Mouse (Mus musculus): Measurements from ENCODE around the gene Tmub1. TPM values are rescaled to one million over a fixed set of nuclear protein-coding genes. Genes with fewer than 3 reads are reported as not detected.

Gene Tmub1
- polyA plus RNA-seq, 1 experiment = 2.8 TPM

- TF ChIP-seq TAL1 (IDR thresholded peaks at IDR 0.05; ENCODE audit: low read length) (no peak), GATA1 (IDR thresholded peaks at IDR 0.05; ENCODE audit: low read length) (no peak)
- no peaks in the 10 kb centered on the region for H3K27me3 ChIP-seq (ENCODE audit: control insufficient read depth)
- H3K36me3 ChIP-seq (ENCODE audit: control insufficient read depth) = peaks cover 38% of the 10 kb centered on the region
- no peak overlapping the region for H3K4me3 ChIP-seq (replicated peaks)
- no peaks in the 10 kb centered on the region for H3K9me3 ChIP-seq (ENCODE audit: control insufficient read depth, low read length)
- peaks cover 2% of the 10 kb centered on the region; the same call in 1 of the 2 replicates for H3K4me1 ChIP-seq (ENCODE audit: control insufficient read depth)
Observed at GRCm38 (mm10) chr5:24466762-24467161, 19.1 kb upstream of the Tmub1 start.

DNA sequence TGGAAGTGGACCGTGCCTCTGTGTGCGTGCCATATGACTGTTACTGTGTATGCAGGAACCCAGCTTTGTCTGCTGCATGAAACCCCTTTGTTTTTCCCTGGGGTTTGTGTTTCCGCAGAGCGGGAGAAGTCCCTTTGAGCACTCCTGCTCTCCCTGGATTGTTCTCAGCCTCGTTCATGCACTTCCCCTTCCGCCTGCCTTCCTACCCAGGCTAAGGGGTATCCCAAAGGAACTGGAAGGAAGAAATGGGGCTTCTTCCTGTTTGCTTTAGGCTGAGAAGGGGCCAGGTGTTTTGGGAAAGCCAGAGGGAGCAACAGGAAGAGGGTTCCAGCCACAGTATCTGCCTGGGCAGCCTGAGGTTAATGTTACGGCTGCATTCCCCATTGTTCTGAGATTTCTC lies 8.0 kb upstream of the Tmub1 start:
- TF ChIP-seq GATA1 (IDR thresholded peaks at IDR 0.05; ENCODE audit: low read length) (no peak), TAL1 (IDR thresholded peaks at IDR 0.05; ENCODE audit: low read length) (no peak)
- Histone ChIP-seq H3K9me3 (ENCODE audit: control insufficient read depth, low read length) (no peaks in the 10 kb centered on the region), H3K4me1 (ENCODE audit: control insufficient read depth) (peaks cover 55% of the 10 kb centered on the region), H3K27me3 (ENCODE audit: control insufficient read depth) (no peaks in the 10 kb centered on the region), H3K36me3 (ENCODE audit: control insufficient read depth) (peaks cover 62% of the 10 kb centered on the region), H3K4me3 (replicated peaks) (no peak overlapping the region)

DNA sequence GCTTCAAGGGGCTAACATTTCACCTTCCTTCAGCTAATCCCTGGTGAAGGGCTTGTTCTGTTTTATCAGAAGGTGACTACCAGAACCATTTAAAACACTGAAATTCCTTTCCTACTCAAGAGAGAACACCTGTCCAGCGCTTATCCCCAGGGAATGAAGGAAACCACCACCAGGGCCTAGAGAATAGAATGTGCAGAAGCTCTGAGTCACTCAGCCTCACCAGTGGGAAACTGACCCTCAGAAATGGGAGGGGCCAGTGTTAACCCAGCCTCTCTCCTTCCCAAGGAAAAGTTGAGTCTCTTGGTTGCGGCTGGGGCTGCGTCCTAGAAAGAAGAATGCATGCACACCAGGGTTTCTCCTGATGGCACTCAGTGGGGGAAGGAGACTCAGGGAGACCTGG lies 7.4 kb upstream of the Tmub1 start:
- H3K27me3 ChIP-seq (ENCODE audit: control insufficient read depth) = no peaks in the 10 kb centered on the region
- H3K4me3 ChIP-seq (replicated peaks) = no peak overlapping the region
- peaks cover 57% of the 10 kb centered on the region for H3K36me3 ChIP-seq (ENCODE audit: control insufficient read depth)
- peaks cover 58% of the 10 kb centered on the region for H3K4me1 ChIP-seq (ENCODE audit: control insufficient read depth)
- H3K9me3 ChIP-seq (ENCODE audit: control insufficient read depth, low read length) = no peaks in the 10 kb centered on the region
- TF ChIP-seq GATA1 (IDR thresholded peaks at IDR 0.05; ENCODE audit: low read length) (no peak), TAL1 (IDR thresholded peaks at IDR 0.05; ENCODE audit: low read length) (no peak)

GRCm38 (mm10) chr5:24453985-24454303 lies 6.3 kb upstream of the Tmub1 start:
- TF ChIP-seq GATA1 (IDR thresholded peaks at IDR 0.05; ENCODE audit: low read length) (no peak), TAL1 (IDR thresholded peaks at IDR 0.05; ENCODE audit: low read length) (no peak)
- peaks cover 62% of the 10 kb centered on the region for H3K4me1 ChIP-seq (ENCODE audit: control insufficient read depth)
- peaks cover 52% of the 10 kb centered on the region for H3K36me3 ChIP-seq (ENCODE audit: control insufficient read depth)
- no peaks in the 10 kb centered on the region for H3K27me3 ChIP-seq (ENCODE audit: control insufficient read depth)
- H3K4me3 ChIP-seq (replicated peaks) = peak overlapping the region; percentile 92
- no peaks in the 10 kb centered on the region for H3K9me3 ChIP-seq (ENCODE audit: control insufficient read depth, low read length)

DNA sequence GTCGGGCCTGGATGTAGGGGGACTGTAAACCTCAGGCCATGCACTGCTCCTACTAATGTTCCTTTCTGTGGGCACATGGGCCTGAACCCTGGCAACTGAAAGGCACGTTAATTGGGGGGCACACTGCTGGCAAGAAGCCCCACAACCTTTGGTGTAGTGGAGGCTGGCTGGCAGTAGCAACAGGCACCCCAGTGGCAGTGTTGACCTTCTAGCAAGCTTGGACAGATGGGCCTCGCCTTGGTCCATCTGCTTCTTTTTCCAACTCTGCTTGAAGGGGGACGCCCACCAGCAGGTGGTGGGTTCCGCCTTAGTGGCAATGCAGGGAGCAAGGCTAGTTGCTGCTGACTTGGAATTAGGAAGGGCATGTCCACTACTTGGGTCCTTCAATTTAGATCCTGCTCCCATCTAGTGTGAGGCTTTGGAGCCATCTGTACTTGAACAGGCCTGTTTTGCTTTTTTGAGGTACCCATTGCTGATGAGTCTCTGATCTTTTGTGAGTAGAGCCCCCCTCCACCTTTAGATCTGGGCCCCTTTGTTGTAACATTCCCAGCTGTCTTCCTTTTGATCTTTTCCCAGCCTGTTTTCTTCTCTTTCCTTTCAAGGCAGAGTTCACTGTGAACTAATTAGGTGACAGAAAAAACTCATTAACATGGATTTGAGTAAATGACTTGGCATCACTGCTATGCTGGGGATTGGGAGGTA lies 5.8 kb upstream of the Tmub1 start:
- Histone ChIP-seq H3K4me1 (ENCODE audit: control insufficient read depth) (peaks cover 66% of the 10 kb centered on the region), H3K27me3 (ENCODE audit: control insufficient read depth) (no peaks in the 10 kb centered on the region), H3K4me3 (replicated peaks) (peak overlapping the region; percentile 92), H3K36me3 (ENCODE audit: control insufficient read depth) (peaks cover 47% of the 10 kb centered on the region), H3K9me3 (ENCODE audit: control insufficient read depth, low read length) (no peaks in the 10 kb centered on the region)
- TF ChIP-seq TAL1 (IDR thresholded peaks at IDR 0.05; ENCODE audit: low read length) = no peak

- Histone ChIP-seq H3K4me1 (ENCODE audit: control insufficient read depth) (peaks cover 72% of the 10 kb centered on the region), H3K4me3 (replicated peaks) (peak overlapping the region; percentile 92), H3K27me3 (ENCODE audit: control insufficient read depth) (no peaks in the 10 kb centered on the region), H3K36me3 (ENCODE audit: control insufficient read depth) (peaks cover 40% of the 10 kb centered on the region), H3K9me3 (ENCODE audit: control insufficient read depth, low read length) (no peaks in the 10 kb centered on the region)
- TF ChIP-seq TAL1 (IDR thresholded peaks at IDR 0.05; ENCODE audit: low read length) = no peak
- TF ChIP-seq GATA1 (IDR thresholded peaks at IDR 0.05; ENCODE audit: low read length) = no peak
Observed at GRCm38 (mm10) chr5:24452691-24453233, 5.1 kb upstream of the Tmub1 start.

DNA sequence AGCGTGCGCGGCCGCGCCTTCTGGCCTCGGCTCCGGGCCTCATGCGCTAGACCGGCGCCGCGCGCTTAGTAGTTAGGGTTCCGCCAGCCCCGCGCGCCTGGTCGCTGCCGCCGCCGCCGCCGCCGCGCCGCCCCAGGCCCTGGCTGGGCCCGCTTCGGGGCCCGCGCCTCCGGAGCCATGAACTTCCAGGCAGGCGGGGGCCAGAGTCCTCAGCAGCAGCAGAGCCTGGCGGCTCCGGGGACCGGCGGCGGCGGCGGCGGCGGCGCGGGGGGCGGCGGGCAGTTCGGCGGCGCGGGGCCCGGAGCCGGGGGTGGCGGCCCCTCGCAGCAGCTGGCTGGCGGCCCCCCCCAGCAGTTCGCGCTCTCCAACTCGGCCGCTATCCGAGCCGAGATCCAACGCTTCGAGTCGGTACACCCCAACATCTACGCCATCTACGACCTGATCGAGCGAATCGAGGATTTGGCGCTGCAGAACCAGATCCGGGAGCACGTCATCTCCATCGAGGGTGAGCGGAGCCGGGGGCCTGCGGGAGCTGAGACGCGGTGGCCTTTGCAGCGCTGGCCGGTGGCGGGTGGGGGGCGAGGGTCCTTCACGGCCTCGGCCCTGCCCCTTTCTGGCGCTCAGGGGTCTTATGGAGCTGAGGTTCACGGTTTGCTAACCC lies 4.5 kb upstream of the Tmub1 start, which contains the start of gene Agap3:
Gene Agap3, plus strand, starts transcription at position 148 of the 661 bp plus-strand sequence.
- H3K27me3 ChIP-seq (ENCODE audit: control insufficient read depth) = no peaks in the 10 kb centered on the region
- peak within 1 kb of the TSS; percentile 92 for H3K4me3 ChIP-seq (replicated peaks)
- TF ChIP-seq GATA1 (IDR thresholded peaks at IDR 0.05; ENCODE audit: low read length) (no peak), TAL1 (IDR thresholded peaks at IDR 0.05; ENCODE audit: low read length) (no peak)
- H3K36me3 ChIP-seq (ENCODE audit: control insufficient read depth) = peaks cover 34% of the 10 kb centered on the region
- H3K9me3 ChIP-seq (ENCODE audit: control insufficient read depth, low read length) = no peaks in the 10 kb centered on the region
- H3K4me1 ChIP-seq (ENCODE audit: control insufficient read depth) = peaks cover 76% of the 10 kb centered on the region

GRCm38 (mm10) chr5:24451264-24452029 lies 3.8 kb upstream of the Tmub1 start:
- H3K4me1 ChIP-seq (ENCODE audit: control insufficient read depth) = peaks cover 82% of the 10 kb centered on the region

GRCm38 (mm10) chr5:24446630-24447029 lies 1.0 kb downstream of the Tmub1 start:
- Histone ChIP-seq H3K9me3 (ENCODE audit: control insufficient read depth, low read length) (no peaks in the 10 kb centered on the region), H3K4me3 (replicated peaks) (peak overlapping the region; percentile 75), H3K27me3 (ENCODE audit: control insufficient read depth) (no peaks in the 10 kb centered on the region), H3K36me3 (ENCODE audit: control insufficient read depth) (peaks cover 24% of the 10 kb centered on the region), H3K4me1 (ENCODE audit: control insufficient read depth) (peaks cover 76% of the 10 kb centered on the region)
- TF ChIP-seq TAL1 (IDR thresholded peaks at IDR 0.05; ENCODE audit: low read length) (no peak), GATA1 (IDR thresholded peaks at IDR 0.05; ENCODE audit: low read length) (no peak)

More at GRCm38 (mm10) chr5:24451264-24452029, 3.8 kb upstream of the Tmub1 start:
- Histone ChIP-seq H3K36me3 (ENCODE audit: control insufficient read depth) (peaks cover 29% of the 10 kb centered on the region), H3K27me3 (ENCODE audit: control insufficient read depth) (no peaks in the 10 kb centered on the region), H3K9me3 (ENCODE audit: control insufficient read depth, low read length) (no peaks in the 10 kb centered on the region), H3K4me3 (replicated peaks) (peak overlapping the region; percentile 92)
- no peak for TF ChIP-seq TAL1 (IDR thresholded peaks at IDR 0.05; ENCODE audit: low read length)
- TF ChIP-seq GATA1 (IDR thresholded peaks at IDR 0.05; ENCODE audit: low read length) = no peak
